In the genomic region with DNA sequence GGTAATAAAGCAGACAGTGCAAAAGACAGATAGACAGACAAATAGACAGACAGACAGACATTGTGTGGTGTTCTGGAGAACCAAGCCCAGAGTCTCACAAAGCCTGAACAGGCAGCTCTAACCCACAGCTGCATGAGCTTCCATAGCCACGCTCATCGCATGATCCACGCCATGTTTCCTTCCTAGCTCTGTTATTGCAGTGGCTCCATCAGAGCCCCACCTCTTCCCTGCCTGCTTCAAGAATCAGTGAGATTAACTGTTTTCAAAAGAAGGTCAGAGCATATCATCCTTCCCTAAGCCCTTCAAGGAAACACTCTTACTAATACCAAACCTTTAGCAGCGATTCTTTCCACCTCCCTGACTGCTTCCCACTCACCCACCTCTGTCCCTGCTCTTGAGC, we compare ENCODE assay signal across 13 mouse cellular contexts. TPM values are rescaled to one million over a fixed set of nuclear protein-coding genes. Genes with fewer than 3 reads are reported as not detected.
A peak's percentile ranks its signal among the peaks of the same experiment; 100 is the strongest.
DNase-seq lines count a peak whose midpoint lies in the region; ATAC-seq and TF ChIP-seq lines count a peak whose summit lies in the region.
"Had no signal": no experiment of that assay in that cellular context is flagged by ENCODE, and none has a peak within 500 bp of the region (broad histone marks: within the 10 kb centered on the region; RNA-seq: fewer than 3 reads in every experiment).

No protein-coding gene starts in this region.

- H3K36me3 ChIP-seq in midbrain, embryonic 10.5 days: no peaks in the 10 kb centered on the region
- no peaks in the 10 kb centered on the region for H3K36me3 ChIP-seq in midbrain, postnatal 0 days (ENCODE audit: insufficient read depth, low read length)
- peaks cover 4% of the 10 kb centered on the region; the same call in 1 of the 2 replicates for H3K36me3 ChIP-seq in liver, embryonic 16.5 days (ENCODE audit: control insufficient read depth, insufficient read depth)

- peak overlapping the region; percentile 52; the same call in 1 of the 2 replicates for H3K27ac ChIP-seq in midbrain, embryonic 10.5 days (replicated peaks)
- no peak overlapping the region for H3K27ac ChIP-seq in midbrain, postnatal 0 days (ENCODE audit: low read depth, low read length)
- peak overlapping the region; percentile 93 for H3K27ac ChIP-seq in liver, embryonic 16.5 days (ENCODE audit: low read length)
- H3K27ac ChIP-seq: forebrain, embryonic 13.5 days had no signal

- intact Hi-C loops in left cerebral cortex, postnatal 10 days (cut with DNase I): no loop called here

- peak; percentile 41; the same call in 1 of the 2 replicates for ATAC-seq in frontal cortex, adult (ENCODE audit: low TSS enrichment)
- no peak for ATAC-seq in midbrain, postnatal 0 days (ENCODE audit: low FRiP score)
- peak; percentile 20; the same call in 1 of the 2 replicates for ATAC-seq in common myeloid progenitor, adult 5-6 weeks (replicated peaks; ENCODE audit: low read depth, poor library complexity, severe bottlenecking)
- ATAC-seq in liver, embryonic 16.5 days (ENCODE audit: low read depth): peak; percentile 35
- ATAC-seq: forebrain, embryonic 13.5 days; hindbrain, embryonic 16.5 days had no signal

- H3K4me3 ChIP-seq in midbrain, embryonic 10.5 days: no peak overlapping the region
- H3K4me3 ChIP-seq in midbrain, postnatal 0 days (ENCODE audit: low read depth, low read length): no peak overlapping the region
- no peak overlapping the region for H3K4me3 ChIP-seq in liver, embryonic 16.5 days (ENCODE audit: low read depth, low read length)
- H3K4me3 ChIP-seq: forebrain, embryonic 13.5 days had no signal

- H3K4me1 ChIP-seq in midbrain, embryonic 10.5 days: peaks cover 41% of the 10 kb centered on the region
- 0 out of 2 replicates have a peak, but pooled peaks cover 3% of the 10 kb centered on the region for H3K4me1 ChIP-seq in midbrain, postnatal 0 days (ENCODE audit: insufficient read depth, low read length)
- H3K4me1 ChIP-seq in liver, embryonic 16.5 days (ENCODE audit: control insufficient read depth, low read depth, low read length): peaks cover 58% of the 10 kb centered on the region

- 51% methylated on average over 4 of the region's 4 CpGs for WGBS in midbrain, embryonic 10.5 days
- WGBS in midbrain, postnatal 0 days: 34% methylated on average over 4 of the region's 4 CpGs
- WGBS in liver, embryonic 16.5 days (ENCODE audit: insufficient replicate concordance): 23% methylated on average over 4 of the region's 4 CpGs

- H3K27me3 ChIP-seq in midbrain, embryonic 10.5 days (ENCODE audit: low read depth, poor library complexity, severe bottlenecking): no peaks in the 10 kb centered on the region
- no peaks in the 10 kb centered on the region for H3K27me3 ChIP-seq in midbrain, postnatal 0 days (ENCODE audit: insufficient read depth, low read length)
- no peaks in the 10 kb centered on the region for H3K27me3 ChIP-seq in liver, embryonic 16.5 days (ENCODE audit: control insufficient read depth, insufficient read depth, low read depth, low read length)
- H3K27me3 ChIP-seq: forebrain, embryonic 13.5 days had no signal

- no peaks in the 10 kb centered on the region for H3K9me3 ChIP-seq in midbrain, embryonic 10.5 days (replicated peaks)
- no peaks in the 10 kb centered on the region for H3K9me3 ChIP-seq in midbrain, postnatal 0 days (ENCODE audit: low read length)
- H3K9me3 ChIP-seq in liver, embryonic 16.5 days (replicated peaks; ENCODE audit: control insufficient read depth, low read length): no peaks in the 10 kb centered on the region
- H3K9me3 ChIP-seq: forebrain, embryonic 13.5 days had no signal

- TF ChIP-seq CTCF in midbrain, postnatal 0 days (IDR thresholded peaks at IDR 0.05): no peak

- H3K9ac ChIP-seq in midbrain, postnatal 0 days (replicated peaks; ENCODE audit: low read length, poor library complexity, severe bottlenecking): no peak overlapping the region
- H3K9ac ChIP-seq in liver, embryonic 16.5 days (ENCODE audit: low read depth, low read length): peak overlapping the region; percentile 17
- H3K9ac ChIP-seq: forebrain, embryonic 13.5 days had no signal

- no peak for DNase-seq in frontal cortex, postnatal 14 days (ENCODE audit: low spot score in 2 of 2)
- no peak for DNase-seq in midbrain, embryonic 10.5 days (ENCODE audit: low spot score)
- no peak for DNase-seq in midbrain, postnatal 0 days (ENCODE audit: low spot score)
- no peak for DNase-seq in yolk sac, embryonic 10.5 days (ENCODE audit: low spot score)
- DNase-seq in left cerebral cortex, postnatal 10 days (ENCODE audit: extremely low spot score in 1 of 2, low spot score in 2 of 2): no peak
- DNase-seq: gastrocnemius, postnatal 25 days; right cerebral cortex, postnatal 14 days had no signal

- no peak overlapping the region for H3K4me2 ChIP-seq in midbrain, postnatal 0 days (ENCODE audit: low read depth, low read length, poor library complexity, severe bottlenecking)
- H3K4me2 ChIP-seq in liver, embryonic 16.5 days (ENCODE audit: low read depth, low read length): peak overlapping the region; percentile 51
- H3K4me2 ChIP-seq: forebrain, embryonic 13.5 days had no signal

RNA-seq across cellular contexts. Expression of gene Cct2, which starts 41.4 kb away (rescaled TPM):
- polyA plus RNA-seq in midbrain, embryonic 10.5 days (2016; fragmentation: Nextera tagmentation; extraction: Ambion mirVana): 290 and 327 TPM in 2 replicates
- total RNA-seq in midbrain, postnatal 0 days (2014; rRNA removed): 231 and 277 TPM in 2 replicates
- polyA plus RNA-seq in midbrain, postnatal 0 days (2015; fragmentation: Nextera tagmentation; extraction: Ambion mirVana): 208 and 213 TPM in 2 replicates
- 664 and 671 TPM in 2 replicates for total RNA-seq in common myeloid progenitor, adult 5-6 weeks (2017)
- polyA plus RNA-seq in liver, embryonic 16.5 days (2015; fragmentation: Nextera tagmentation; extraction: Ambion mirVana): 115 and 127 TPM in 2 replicates
- total RNA-seq in left cerebral cortex, postnatal 10 days (2021): 100 to 1,000 TPM; 229 to 235 TPM

RNA-seq across cellular contexts. Expression of gene Frs2, which starts 43.3 kb away (rescaled TPM):
- polyA plus RNA-seq in midbrain, embryonic 10.5 days (2016; fragmentation: Nextera tagmentation; extraction: Ambion mirVana): 16.0 and 21.1 TPM in 2 replicates
- total RNA-seq in midbrain, postnatal 0 days (2014; rRNA removed): 20.3 and 23.4 TPM in 2 replicates
- 15.2 and 17.3 TPM in 2 replicates for polyA plus RNA-seq in midbrain, postnatal 0 days (2015; fragmentation: Nextera tagmentation; extraction: Ambion mirVana)
- total RNA-seq in common myeloid progenitor, adult 5-6 weeks (2017): 17.5 and 24.8 TPM in 2 replicates
- 7.4 and 9.0 TPM in 2 replicates for polyA plus RNA-seq in liver, embryonic 16.5 days (2015; fragmentation: Nextera tagmentation; extraction: Ambion mirVana)
- total RNA-seq in left cerebral cortex, postnatal 10 days (2021): 10 to 100 TPM; 25.3 to 26.8 TPM

RNA-seq across cellular contexts. Expression of gene Lrrc10, which starts 59.9 kb away (rescaled TPM):
- polyA plus RNA-seq in midbrain, embryonic 10.5 days (2016; fragmentation: Nextera tagmentation; extraction: Ambion mirVana): 0.11 TPM in 1 of 2 replicates, not detected in the other
- total RNA-seq in midbrain, postnatal 0 days (2014; rRNA removed): not detected in 2 replicates
- not detected in 2 replicates for polyA plus RNA-seq in midbrain, postnatal 0 days (2015; fragmentation: Nextera tagmentation; extraction: Ambion mirVana)
- not detected in 2 replicates for total RNA-seq in common myeloid progenitor, adult 5-6 weeks (2017)
- polyA plus RNA-seq in liver, embryonic 16.5 days (2015; fragmentation: Nextera tagmentation; extraction: Ambion mirVana): not detected in 2 replicates
- total RNA-seq in left cerebral cortex, postnatal 10 days (2021): under 1 TPM in 1 of 2 experiments, not detected in 1; 0.39 TPM
- total RNA-seq: adrenal gland, adult 18-20 months; gastrocnemius, postnatal 25 days had no signal
- polyA plus RNA-seq: forebrain, embryonic 13.5 days; hindbrain, embryonic 16.5 days had no signal
